Mouse (Mus musculus) kidney, adult 2 months (tissue): ENCODE results near the gene Plch2.

ENCODE experiments used
- CTCF ChIP-seq: fragments of 200-500 bp; conservative IDR thresholded peaks from 2 replicates; pipeline ENCODE4 v1.5.1; 2011; ENCODE audit warnings: low read depth, mild to moderate bottlenecking, control low read depth, low read length, moderate library complexity, mixed read lengths; ENCODE audit not compliant: insufficient read depth, insufficient read length
- POLR2A ChIP-seq: fragments of 200-500 bp; IDR thresholded peaks from one replicate; pipeline ENCODE4 v1.6.1; 2011; ENCODE audit warnings: low read depth, low read length, control low read depth

DNA sequence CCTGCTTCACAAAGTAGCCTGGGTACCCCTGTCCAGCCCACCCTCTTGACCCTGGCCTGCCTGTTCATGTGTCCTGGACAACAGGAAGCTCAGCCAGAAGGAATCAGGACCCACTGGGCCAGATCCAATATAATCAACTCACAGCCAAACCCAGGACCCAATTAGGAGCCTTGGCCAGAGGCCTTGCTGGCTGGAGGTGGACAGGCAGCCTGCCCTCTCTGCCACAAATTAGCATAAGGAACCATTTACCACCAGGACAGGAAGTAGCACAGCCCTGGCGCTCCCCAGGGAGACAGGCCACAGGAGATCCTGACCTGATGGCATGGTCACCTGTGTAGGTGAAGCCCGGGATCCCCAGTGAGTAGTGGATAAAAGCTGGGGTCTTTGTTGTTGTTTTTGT, 44.5 kb downstream of the Plch2 start:
- TF ChIP-seq POLR2A (no peak), CTCF (no peak)
